Mouse (Mus musculus): ENCODE measurements around the gene Itgb2. TPM values are rescaled to one million over a fixed set of nuclear protein-coding genes. Genes with fewer than 3 reads are reported as not detected.

The Itgb2 gene
- polyA plus RNA-seq, 1 experiment, result 334 TPM

GRCm38 (mm10) chr10:77492885-77493284 is 37.2 kb upstream of the Itgb2 start:
- Histone ChIP-seq H3K27ac (ENCODE audit: control insufficient read depth, insufficient read depth, low read length) (no peak overlapping the region), H3K4me3 (ENCODE audit: control insufficient read depth, insufficient read depth, low read length) (no peak overlapping the region), H3K4me1 (replicated peaks; ENCODE audit: control insufficient read depth, insufficient read depth, low read length) (no peaks in the 10 kb centered on the region), H3K27me3 (ENCODE audit: control insufficient read depth, insufficient read depth, low read length) (no peaks in the 10 kb centered on the region), H3K36me3 (ENCODE audit: control insufficient read depth, insufficient read depth, low read length) (peaks cover 38% of the 10 kb centered on the region)
- TF ChIP-seq POLR2A (IDR thresholded peaks at IDR 0.05; ENCODE audit: control insufficient read depth, extremely low read depth, insufficient read depth, low read length, poor library complexity), result no peak
- TF ChIP-seq CTCF (IDR thresholded peaks at IDR 0.05; ENCODE audit: borderline replicate concordance, control insufficient read depth, extremely low read depth, insufficient read depth, low read length, poor library complexity), result no peak
- WGBS, result 94% methylated on average over 3 of the region's 3 CpGs
- no peak for DNase-seq

GRCm38 (mm10) chr10:77497185-77497584 is 32.9 kb upstream of the Itgb2 start:
- Histone ChIP-seq H3K27me3 (ENCODE audit: control insufficient read depth, insufficient read depth, low read length) (no peaks in the 10 kb centered on the region), H3K4me3 (ENCODE audit: control insufficient read depth, insufficient read depth, low read length) (no peak overlapping the region), H3K36me3 (ENCODE audit: control insufficient read depth, insufficient read depth, low read length) (peaks cover 21% of the 10 kb centered on the region), H3K4me1 (replicated peaks; ENCODE audit: control insufficient read depth, insufficient read depth, low read length) (peaks cover 3% of the 10 kb centered on the region; the same call in 1 of the 2 replicates), H3K27ac (ENCODE audit: control insufficient read depth, insufficient read depth, low read length) (no peak overlapping the region)
- 95% methylated on average over 13 of the region's 13 CpGs for WGBS
- no peak for DNase-seq
- TF ChIP-seq CTCF (IDR thresholded peaks at IDR 0.05; ENCODE audit: borderline replicate concordance, control insufficient read depth, extremely low read depth, insufficient read depth, low read length, poor library complexity) (no peak), POLR2A (IDR thresholded peaks at IDR 0.05; ENCODE audit: control insufficient read depth, extremely low read depth, insufficient read depth, low read length, poor library complexity) (no peak)

GRCm38 (mm10) chr10:77498254-77498653 is 31.8 kb upstream of the Itgb2 start:
- 98% methylated on average over 6 of the region's 6 CpGs for WGBS
- Histone ChIP-seq H3K27me3 (ENCODE audit: control insufficient read depth, insufficient read depth, low read length) (no peaks in the 10 kb centered on the region), H3K27ac (ENCODE audit: control insufficient read depth, insufficient read depth, low read length) (no peak overlapping the region), H3K4me1 (replicated peaks; ENCODE audit: control insufficient read depth, insufficient read depth, low read length) (peaks cover 3% of the 10 kb centered on the region; the same call in 1 of the 2 replicates), H3K36me3 (ENCODE audit: control insufficient read depth, insufficient read depth, low read length) (peaks cover 18% of the 10 kb centered on the region), H3K4me3 (ENCODE audit: control insufficient read depth, insufficient read depth, low read length) (no peak overlapping the region)
- no peak for TF ChIP-seq POLR2A (IDR thresholded peaks at IDR 0.05; ENCODE audit: control insufficient read depth, extremely low read depth, insufficient read depth, low read length, poor library complexity)
- TF ChIP-seq CTCF (IDR thresholded peaks at IDR 0.05; ENCODE audit: borderline replicate concordance, control insufficient read depth, extremely low read depth, insufficient read depth, low read length, poor library complexity), result no peak
- DNase-seq, result no peak

- Histone ChIP-seq H3K27ac (ENCODE audit: control insufficient read depth, insufficient read depth, low read length) (no peak overlapping the region), H3K27me3 (ENCODE audit: control insufficient read depth, insufficient read depth, low read length) (no peaks in the 10 kb centered on the region), H3K4me3 (ENCODE audit: control insufficient read depth, insufficient read depth, low read length) (no peak overlapping the region), H3K4me1 (replicated peaks; ENCODE audit: control insufficient read depth, insufficient read depth, low read length) (peaks cover 3% of the 10 kb centered on the region; the same call in 1 of the 2 replicates), H3K36me3 (ENCODE audit: control insufficient read depth, insufficient read depth, low read length) (peaks cover 20% of the 10 kb centered on the region)
- DNase-seq, result no peak
- no peak for TF ChIP-seq POLR2A (IDR thresholded peaks at IDR 0.05; ENCODE audit: control insufficient read depth, extremely low read depth, insufficient read depth, low read length, poor library complexity)
- 94% methylated on average over 14 of the region's 14 CpGs for WGBS
Observed at GRCm38 (mm10) chr10:77500636-77501035, 29.4 kb upstream of the Itgb2 start.

- Histone ChIP-seq H3K4me3 (ENCODE audit: control insufficient read depth, insufficient read depth, low read length) (no peak overlapping the region), H3K36me3 (ENCODE audit: control insufficient read depth, insufficient read depth, low read length) (peaks cover 21% of the 10 kb centered on the region), H3K4me1 (replicated peaks; ENCODE audit: control insufficient read depth, insufficient read depth, low read length) (peaks cover 3% of the 10 kb centered on the region; the same call in 1 of the 2 replicates), H3K27ac (ENCODE audit: control insufficient read depth, insufficient read depth, low read length) (no peak overlapping the region), H3K27me3 (ENCODE audit: control insufficient read depth, insufficient read depth, low read length) (no peaks in the 10 kb centered on the region)
- 96% methylated on average over 25 of the region's 25 CpGs for WGBS
- TF ChIP-seq CTCF (IDR thresholded peaks at IDR 0.05; ENCODE audit: borderline replicate concordance, control insufficient read depth, extremely low read depth, insufficient read depth, low read length, poor library complexity) (no peak), POLR2A (IDR thresholded peaks at IDR 0.05; ENCODE audit: control insufficient read depth, extremely low read depth, insufficient read depth, low read length, poor library complexity) (no peak)
- no peak for DNase-seq
Observed at GRCm38 (mm10) chr10:77502967-77503922, 26.8 kb upstream of the Itgb2 start.

- Histone ChIP-seq H3K27ac (ENCODE audit: control insufficient read depth, insufficient read depth, low read length) (no peak overlapping the region), H3K4me3 (ENCODE audit: control insufficient read depth, insufficient read depth, low read length) (no peak overlapping the region), H3K36me3 (ENCODE audit: control insufficient read depth, insufficient read depth, low read length) (peaks cover 21% of the 10 kb centered on the region), H3K4me1 (replicated peaks; ENCODE audit: control insufficient read depth, insufficient read depth, low read length) (peaks cover 3% of the 10 kb centered on the region; the same call in 1 of the 2 replicates), H3K27me3 (ENCODE audit: control insufficient read depth, insufficient read depth, low read length) (no peaks in the 10 kb centered on the region)
- 97% methylated on average over 6 of the region's 6 CpGs for WGBS
- no peak for DNase-seq
- TF ChIP-seq CTCF (IDR thresholded peaks at IDR 0.05; ENCODE audit: borderline replicate concordance, control insufficient read depth, extremely low read depth, insufficient read depth, low read length, poor library complexity) (no peak), POLR2A (IDR thresholded peaks at IDR 0.05; ENCODE audit: control insufficient read depth, extremely low read depth, insufficient read depth, low read length, poor library complexity) (no peak)
Observed at GRCm38 (mm10) chr10:77504143-77504542, 25.9 kb upstream of the Itgb2 start.

Measured in thymus, adult 2 months (tissue).